Mouse (Mus musculus) neural tube, postnatal 0 days (tissue): Measurements from ENCODE around the gene Stx4a. TPM values are rescaled to one million over a fixed set of nuclear protein-coding genes. Genes with fewer than 3 reads are reported as not detected.

ENCODE experiments used
- polyA plus RNA-seq: library from polyadenylated mRNA; unstranded; fragments of >200 nt; fragmentation: Nextera tagmentation; extraction: Ambion mirVana; gene quantifications from 2 replicates; pipeline ENCODE4 v1.2.1, GENCODE M21; 2015

Stx4a gene
- 28.1 and 32.5 TPM in 2 replicates for polyA plus RNA-seq

DNA sequence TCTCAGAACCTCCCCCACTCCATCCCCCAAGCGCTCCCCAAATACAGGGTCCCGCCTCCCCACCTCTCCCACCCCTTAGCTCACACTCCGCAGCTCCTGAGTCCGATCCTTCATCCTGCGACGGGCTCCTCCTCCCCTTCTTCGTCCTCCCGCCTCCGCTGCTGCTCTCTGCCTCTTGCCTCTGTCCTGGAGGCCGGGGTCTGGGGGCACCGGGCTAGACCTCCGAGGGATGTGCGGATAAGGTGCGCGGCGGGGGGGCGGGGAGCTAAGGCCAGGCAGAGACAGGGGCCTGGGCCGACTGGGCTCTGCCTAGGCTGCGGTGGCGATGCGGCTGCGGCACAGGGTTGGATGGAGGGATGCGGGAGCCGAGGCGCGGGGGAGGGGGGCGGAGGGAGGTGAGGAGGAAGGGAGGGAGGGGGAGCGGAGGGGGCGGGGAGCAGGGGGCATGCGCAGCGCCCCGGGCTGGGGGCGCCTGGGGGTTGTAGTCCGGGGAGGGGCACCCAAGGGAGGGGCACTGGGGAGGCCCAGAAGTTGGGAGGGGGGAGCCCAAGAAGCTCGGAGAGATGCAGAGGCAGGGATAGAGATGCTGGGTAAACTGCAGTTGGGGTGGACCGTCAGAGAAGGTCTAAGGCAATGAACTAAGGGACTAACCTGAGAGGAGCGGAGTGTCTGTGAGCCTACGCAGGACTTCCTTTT is at the start of gene Stx4a, which contains the start of gene Stx1b:
Gene Stx4a (plus strand): TSS at position 119 of the 696 bp plus-strand sequence.
Gene Stx1b (minus strand): TSS at position 374 of the 696 bp plus-strand sequence.

DNA sequence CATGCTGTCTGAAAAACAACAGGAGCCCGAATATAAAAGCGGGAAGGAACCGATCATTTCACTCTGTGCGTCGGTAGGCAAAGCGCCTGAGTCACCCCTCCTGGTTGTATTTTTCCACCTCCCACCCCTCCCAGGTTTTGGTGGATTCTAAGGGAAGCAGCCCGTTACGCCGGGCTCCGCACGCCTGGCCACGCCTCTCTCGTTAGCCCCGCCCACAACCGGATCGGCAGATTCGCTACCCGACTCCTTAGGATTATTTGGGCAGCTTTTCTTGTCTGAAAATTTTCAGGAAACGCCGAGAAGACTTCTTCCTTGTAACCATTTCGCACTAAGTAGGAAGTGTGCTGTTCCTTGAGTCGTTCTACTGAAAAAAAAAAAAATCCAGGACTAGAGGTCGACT is 47.7 kb upstream of the Stx4a start, which contains the start of gene Setd1a:
Gene Setd1a (plus strand): TSS at position 245 of the 400 bp plus-strand sequence.

DNA sequence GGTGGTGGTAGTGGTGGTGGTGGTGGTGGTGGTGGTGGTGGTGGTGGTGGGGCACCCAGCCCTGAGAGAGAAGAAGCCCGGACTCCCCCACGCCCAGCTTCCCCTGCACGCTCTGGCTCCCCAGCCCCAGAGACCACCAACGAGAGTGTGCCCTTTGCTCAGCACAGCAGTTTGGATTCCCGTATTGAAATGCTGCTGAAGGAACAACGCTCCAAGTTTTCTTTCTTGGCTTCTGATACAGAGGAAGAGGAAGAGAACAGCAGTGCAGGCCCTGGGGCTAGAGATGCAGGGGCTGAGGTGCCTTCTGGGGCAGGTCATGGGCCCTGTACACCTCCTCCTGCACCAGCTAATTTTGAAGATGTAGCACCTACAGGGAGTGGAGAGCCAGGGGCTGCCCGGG is 38.8 kb upstream of the Stx4a start, which contains the start of gene Gm49388:
Gene Gm49388 (plus strand): TSS at position 301 of the 400 bp plus-strand sequence.

DNA sequence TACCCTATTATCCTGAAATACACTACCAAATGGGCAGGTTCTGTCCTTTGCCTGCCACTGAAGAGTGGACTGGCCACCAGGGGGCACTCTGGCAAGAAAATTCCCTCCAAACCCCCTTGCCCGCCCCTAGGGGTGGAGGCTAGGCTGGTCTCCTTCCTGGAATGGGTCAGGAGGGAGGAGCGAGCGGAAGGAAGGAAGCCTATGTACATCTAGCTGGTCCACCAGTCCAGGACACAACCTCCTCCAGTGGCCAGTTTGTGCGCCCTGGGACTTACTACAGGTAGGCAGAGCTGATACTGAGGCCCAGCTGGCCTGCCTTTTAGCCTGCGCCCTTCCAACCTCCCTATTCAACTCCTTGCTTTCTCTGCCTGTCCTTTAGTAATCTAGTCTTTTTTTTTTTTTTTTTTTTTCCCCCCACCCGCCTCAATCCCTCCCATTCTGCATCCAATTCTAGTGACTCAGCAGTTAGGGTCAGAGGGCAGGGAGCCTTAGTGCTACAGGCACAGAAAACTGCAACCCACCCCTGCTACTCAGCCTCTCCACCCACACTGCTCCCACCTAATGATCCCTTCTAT is 23.6 kb upstream of the Stx4a start, which contains the start of gene Hsd3b7:
Gene Hsd3b7 (plus strand): TSS at position 170 of the 575 bp plus-strand sequence.

DNA sequence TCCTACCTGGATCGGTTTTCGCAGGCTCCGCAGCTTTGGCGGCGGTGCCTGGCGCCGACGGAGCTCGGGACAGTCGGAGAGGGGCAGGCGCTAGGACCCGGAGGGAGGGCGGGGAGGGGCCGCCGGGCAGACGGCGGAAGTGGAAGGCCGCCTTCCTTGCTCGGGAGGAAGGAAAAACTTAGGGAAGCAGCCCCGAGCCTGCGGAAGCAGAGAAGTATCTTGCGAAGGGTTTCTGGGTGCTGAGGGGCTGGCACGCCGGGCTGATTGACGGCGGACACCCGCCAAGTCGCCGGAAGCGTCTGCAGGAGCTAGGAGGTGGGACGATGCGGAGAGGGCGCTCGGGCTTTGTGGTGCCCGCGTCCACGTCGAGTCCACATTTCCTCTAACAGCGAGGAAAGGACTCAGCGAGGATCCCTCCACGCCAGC is 52.0 kb downstream of the Stx4a start, which contains the start of gene Zfp646:
Gene Zfp646 (plus strand): TSS at position 181 of the 426 bp plus-strand sequence.

DNA sequence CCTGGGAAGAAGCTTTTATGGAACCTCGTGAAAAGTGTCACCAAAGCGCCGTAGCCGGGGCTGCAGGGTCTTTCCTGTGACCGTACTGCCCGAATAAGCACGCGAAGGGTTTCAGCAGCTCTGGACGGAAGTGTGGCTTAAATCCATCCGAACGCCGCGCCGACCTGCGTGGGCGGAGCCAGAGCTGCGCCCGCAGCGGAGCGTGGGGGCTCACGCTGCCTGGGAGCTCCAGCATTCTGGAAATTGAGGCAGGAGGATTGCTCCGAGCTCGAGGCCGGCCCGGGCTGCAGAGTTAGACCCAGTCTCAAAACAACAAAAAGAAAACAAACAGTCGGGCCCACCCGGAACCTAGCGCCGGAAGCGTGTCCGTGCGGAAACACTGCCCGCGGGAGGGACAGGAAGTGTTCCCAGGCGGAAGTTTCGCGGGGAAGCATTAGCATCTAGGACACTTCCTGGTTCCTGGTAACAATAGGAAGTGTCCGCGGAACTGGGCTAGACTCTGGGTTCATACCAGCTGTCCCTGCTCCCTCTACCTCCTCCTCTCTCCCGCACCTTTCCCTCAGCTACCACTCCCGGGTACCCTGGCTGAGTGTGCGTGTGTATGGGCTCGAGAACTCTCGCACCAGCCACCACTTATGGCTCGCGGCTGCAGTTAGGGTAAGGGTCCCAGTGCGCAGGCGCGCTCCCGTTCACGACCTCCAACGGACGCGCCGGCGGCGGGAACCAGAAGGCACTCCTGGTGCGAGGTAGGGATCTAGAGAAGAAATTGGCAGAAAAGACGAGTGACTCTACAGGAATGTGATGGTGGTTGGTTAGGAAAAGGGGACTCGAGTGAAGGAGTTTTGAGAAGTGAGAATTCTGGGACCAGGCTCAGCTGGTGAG is 52.6 kb downstream of the Stx4a start, which contains the start of gene Zfp668:
Gene Zfp668 (minus strand): TSS at position 362 of the 882 bp plus-strand sequence.

DNA sequence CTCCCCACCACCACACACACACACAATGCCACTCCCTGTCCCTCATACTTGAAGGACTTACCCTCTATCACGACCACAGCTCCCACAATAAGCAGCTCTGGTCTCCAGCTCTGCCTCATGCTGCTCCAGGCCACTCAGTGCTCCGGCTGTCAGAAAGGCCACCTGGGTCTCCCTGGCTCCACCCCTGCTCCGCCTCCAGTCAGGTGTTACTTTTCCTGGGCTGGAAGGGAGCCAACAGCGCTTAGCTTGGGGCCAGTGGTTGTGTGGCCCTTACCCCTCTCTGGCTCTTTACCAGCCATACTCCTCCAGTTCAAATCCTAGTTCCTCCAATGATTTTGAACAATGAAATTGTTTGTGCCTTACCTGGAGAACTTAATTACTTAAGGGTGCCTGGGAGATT is 66.7 kb downstream of the Stx4a start, which contains the start of gene Prss53:
Gene Prss53 (minus strand): TSS at position 173 of the 400 bp plus-strand sequence.

DNA sequence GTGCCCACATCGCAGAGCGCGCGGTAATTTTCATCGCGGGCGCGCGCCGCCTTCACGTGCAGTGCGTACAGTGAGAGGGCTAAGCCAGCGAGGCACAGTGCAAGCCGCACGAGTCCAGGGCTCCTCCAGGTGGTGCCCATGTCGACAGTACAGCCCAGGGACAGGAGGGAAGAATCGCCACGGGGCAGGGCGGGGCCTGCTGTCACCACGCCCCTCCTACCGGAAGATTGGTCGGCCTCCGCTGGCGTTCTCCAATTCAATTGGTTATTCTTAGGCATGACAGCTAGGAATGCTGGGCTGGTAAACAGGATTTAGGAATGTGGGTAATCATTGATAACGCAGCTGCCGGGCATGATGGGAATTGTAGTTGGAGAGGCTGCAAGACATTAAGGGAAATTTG is 71.3 kb downstream of the Stx4a start, which contains the start of the genes Gm21974 and Vkorc1:
Gene Gm21974 (minus strand): TSS at position 13 of the 400 bp plus-strand sequence.
Gene Vkorc1 (minus strand): TSS at position 176 of the 400 bp plus-strand sequence.

Other genes with a start within 250 kb of the Stx4a start
- 9.6 and 12.3 TPM in 2 replicates for gene Ccdc189, start 235.7 kb upstream of the Stx4a start, polyA plus RNA-seq
- 26.0 and 28.3 TPM in 2 replicates for gene Rnf40, start 235.5 kb upstream of the Stx4a start, polyA plus RNA-seq
- 11.1 and 11.4 TPM in 2 replicates for gene Zfp629, start 208.5 kb upstream of the Stx4a start, polyA plus RNA-seq
- 59.4 and 60.7 TPM in 2 replicates for gene Bcl7c, start 115.4 kb upstream of the Stx4a start, polyA plus RNA-seq
- gene Ctf1, start 111.6 kb upstream of the Stx4a start, polyA plus RNA-seq = 5.3 and 5.8 TPM in 2 replicates
- gene Ctf2, start 92.1 kb upstream of the Stx4a start, polyA plus RNA-seq = 0.08 TPM in 1 of 2 replicates, not detected in the other
- gene Fbxl19, start 79.8 kb upstream of the Stx4a start, polyA plus RNA-seq = 7.4 and 8.8 TPM in 2 replicates
- 13.2 and 13.7 TPM in 2 replicates for gene Orai3, start 54.5 kb upstream of the Stx4a start, polyA plus RNA-seq
- gene Setd1a, start 47.6 kb upstream of the Stx4a start, polyA plus RNA-seq = 17.7 and 18.5 TPM in 2 replicates
- gene Gm49388, start 38.7 kb upstream of the Stx4a start, polyA plus RNA-seq = not detected in 2 replicates
- 12.2 and 12.5 TPM in 2 replicates for gene Hsd3b7, start 23.7 kb upstream of the Stx4a start, polyA plus RNA-seq
- gene Stx1b, start 255 bp downstream of the Stx4a start, polyA plus RNA-seq = 78.8 and 97.1 TPM in 2 replicates
- gene Zfp646, start 51.9 kb downstream of the Stx4a start, polyA plus RNA-seq = 3.8 and 4.5 TPM in 2 replicates
- gene Zfp668, start 52.5 kb downstream of the Stx4a start, polyA plus RNA-seq = 21.9 and 22.7 TPM in 2 replicates
- 0.76 and 0.77 TPM in 2 replicates for gene Prss53, start 66.7 kb downstream of the Stx4a start, polyA plus RNA-seq
- not detected in 2 replicates for gene Gm21974, start 71.2 kb downstream of the Stx4a start, polyA plus RNA-seq
- gene Vkorc1, start 71.3 kb downstream of the Stx4a start, polyA plus RNA-seq = 94.0 and 98.3 TPM in 2 replicates
- gene Bckdk, start 79.8 kb downstream of the Stx4a start, polyA plus RNA-seq = 59.5 and 62.2 TPM in 2 replicates
- 32.9 and 34.4 TPM in 2 replicates for gene Kat8, start 88.2 kb downstream of the Stx4a start, polyA plus RNA-seq
- gene Prss8, start 105.8 kb downstream of the Stx4a start, polyA plus RNA-seq = 0.75 and 0.80 TPM in 2 replicates
- 18.5 and 19.6 TPM in 2 replicates for gene Prss36, start 122.4 kb downstream of the Stx4a start, polyA plus RNA-seq
- 283 and 308 TPM in 2 replicates for gene Fus, start 143.2 kb downstream of the Stx4a start, polyA plus RNA-seq
- gene Pycard, start 169.6 kb downstream of the Stx4a start, polyA plus RNA-seq = 13.0 and 15.8 TPM in 2 replicates
- gene Trim72, start 179.7 kb downstream of the Stx4a start, polyA plus RNA-seq = not detected in 2 replicates
- 1.4 and 1.5 TPM in 2 replicates for gene Itgam, start 238.3 kb downstream of the Stx4a start, polyA plus RNA-seq
- not detected in 2 replicates for gene Gm49368, start 238.4 kb downstream of the Stx4a start, polyA plus RNA-seq